Mouse (Mus musculus) G1E (cell line): Measurements from ENCODE around the gene Slc29a2.

Source experiments
- CTCF ChIP-seq: IDR thresholded peaks from 2 replicates; pipeline ENCODE4 v1.5.1; 2012; ENCODE audit warnings: low read depth, low read length, inconsistent platforms, mixed read lengths
- GATA1 ChIP-seq: IDR thresholded peaks from 2 replicates; pipeline ENCODE4 v1.6.1; 2012; ENCODE audit warnings: borderline replicate concordance, low read length, inconsistent platforms, mixed read lengths
- GATA2 ChIP-seq: IDR thresholded peaks from 2 replicates; pipeline ENCODE4 v1.6.1; 2012; ENCODE audit warnings: low read depth, low read length, inconsistent platforms, borderline replicate concordance
- TAL1 ChIP-seq: conservative IDR thresholded peaks from 2 replicates; pipeline ENCODE4 v1.6.1; 2012; ENCODE audit warnings: low read depth, low read length, inconsistent platforms, mixed read lengths

DNA sequence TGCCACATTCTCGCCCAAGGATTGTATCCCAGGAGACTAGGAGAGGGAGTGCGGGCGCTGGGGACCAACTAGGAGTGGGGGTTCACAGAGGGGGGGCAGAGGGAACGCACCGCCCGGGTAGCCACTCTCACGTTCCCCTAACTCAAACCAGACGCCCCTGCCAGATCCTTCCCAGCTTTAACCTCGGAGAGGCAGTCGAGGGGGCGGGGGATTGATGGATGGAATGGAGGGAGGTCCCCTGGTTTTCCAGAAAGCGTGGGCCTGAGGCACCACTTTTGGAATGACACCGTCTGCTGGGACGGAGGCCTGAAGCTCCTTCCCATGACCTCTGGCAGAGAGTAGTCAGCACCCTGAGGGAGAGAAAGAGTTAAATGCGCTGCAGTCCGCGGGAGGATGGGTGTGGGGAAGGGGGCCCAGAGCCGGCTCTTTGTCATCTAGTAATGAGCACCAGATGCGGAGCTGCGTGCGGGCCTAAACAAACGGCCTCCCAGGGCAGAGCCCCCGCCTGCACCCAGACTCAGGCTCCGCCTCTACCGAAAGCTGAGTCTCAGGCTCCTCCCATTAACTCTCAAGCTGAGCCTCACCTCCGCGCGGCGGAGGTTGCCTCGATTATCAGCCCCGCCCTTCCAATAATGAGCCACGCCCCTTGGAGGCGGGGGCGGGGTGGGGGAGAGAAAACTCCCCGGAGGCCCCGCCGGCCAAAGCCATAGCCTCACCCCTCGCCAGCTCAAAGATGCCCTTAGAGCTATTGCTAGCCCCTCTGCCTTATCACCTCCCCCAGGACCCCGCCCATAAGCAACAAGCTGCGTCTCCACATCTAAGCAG, 48.1 kb downstream of the Slc29a2 start:
- TF ChIP-seq CTCF (no peak), TAL1 (no peak), GATA1 (no peak), GATA2 (no peak)
